Mouse (Mus musculus): ENCODE data around the gene Slc6a3. TPM values are rescaled to one million over a fixed set of nuclear protein-coding genes. Genes with fewer than 3 reads are reported as not detected.
A peak's percentile ranks its signal among the peaks of the same experiment; 100 is the strongest.

Gene Slc6a3
- total RNA-seq (2021) = under 1 TPM; 0.15 to 0.27 TPM
- long read RNA-seq = 0 reads

DNA sequence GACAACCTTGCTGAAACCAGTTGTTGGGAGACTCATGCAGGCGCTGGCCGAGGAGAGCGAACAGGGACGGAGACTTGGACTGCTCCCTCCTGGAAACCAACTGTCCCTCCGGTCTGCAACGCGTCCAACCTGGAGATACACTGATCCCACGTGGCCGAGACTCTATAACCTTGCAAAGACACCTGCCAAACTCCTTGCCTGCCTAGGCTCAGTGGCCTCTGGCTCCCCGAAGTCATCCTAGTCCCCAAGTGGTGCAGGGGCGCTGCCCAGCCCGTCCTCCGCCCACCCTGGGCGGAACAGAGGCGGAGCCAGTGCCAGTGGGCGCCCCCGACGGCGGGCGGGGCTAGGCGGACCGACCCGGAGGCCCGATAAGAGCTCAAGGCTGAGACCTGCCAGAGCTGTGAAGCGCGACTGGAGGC, at the start of gene Slc6a3:
TSS of gene Slc6a3 (plus strand) at position 345 of the 419 bp plus-strand sequence.
- DNase-seq (ENCODE audit: low spot score in 2 of 2) = no peak

GRCm38 (mm10) chr13:73488105-73488504, 48.4 kb upstream of the Slc6a3 start:
- DNase-seq (ENCODE audit: low spot score in 2 of 2) = no peak

DNA sequence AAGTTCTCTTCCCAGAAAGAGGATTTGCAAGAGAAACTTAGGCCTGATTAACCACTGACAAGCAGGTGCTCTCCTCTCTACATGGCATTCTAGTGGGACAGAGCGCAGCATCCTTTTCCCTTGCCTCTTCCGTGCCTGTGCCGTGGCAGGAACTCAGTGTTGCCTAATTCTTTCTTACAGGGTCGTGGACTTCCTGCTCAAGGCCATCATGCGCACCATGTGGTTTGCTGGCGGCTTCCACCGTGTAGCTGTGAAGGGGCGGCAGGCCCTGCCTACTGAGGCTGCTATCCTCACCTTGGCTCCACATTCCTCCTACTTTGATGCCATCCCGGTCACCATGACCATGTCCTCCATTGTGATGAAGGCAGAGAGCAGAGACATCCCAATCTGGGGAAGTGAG, 47.8 kb upstream of the Slc6a3 start:
- no peak for DNase-seq (ENCODE audit: low spot score in 2 of 2)

GRCm38 (mm10) chr13:73489986-73490385, 46.6 kb upstream of the Slc6a3 start:
- no peak for DNase-seq (ENCODE audit: low spot score in 2 of 2)

GRCm38 (mm10) chr13:73490564-73491170, 45.9 kb upstream of the Slc6a3 start:
- DNase-seq (ENCODE audit: low spot score in 2 of 2) = no peak

DNA sequence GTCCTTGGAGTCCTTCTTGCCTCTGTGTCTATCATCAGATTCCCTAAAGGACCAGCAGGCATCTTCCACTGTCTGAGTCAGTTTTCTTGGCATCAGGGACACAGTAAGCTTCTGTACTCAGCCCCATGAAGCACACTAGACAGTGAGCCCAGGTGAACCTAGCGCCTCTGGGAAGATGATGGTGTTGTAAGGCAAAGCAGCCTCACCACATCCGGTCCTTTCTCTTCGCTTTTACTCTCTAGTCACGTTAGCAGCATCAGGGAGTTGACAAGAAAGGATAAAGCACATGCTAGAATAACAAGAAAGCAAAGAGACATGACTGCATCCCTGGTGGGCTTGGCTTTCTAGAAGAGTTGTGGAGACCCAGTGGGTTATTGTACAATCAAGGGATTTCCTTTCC, 43.4 kb upstream of the Slc6a3 start:
- DNase-seq (ENCODE audit: low spot score in 2 of 2) = no peak

GRCm38 (mm10) chr13:73494528-73494927, 42.0 kb upstream of the Slc6a3 start:
- DNase-seq (ENCODE audit: low spot score in 2 of 2) = no peak

DNA sequence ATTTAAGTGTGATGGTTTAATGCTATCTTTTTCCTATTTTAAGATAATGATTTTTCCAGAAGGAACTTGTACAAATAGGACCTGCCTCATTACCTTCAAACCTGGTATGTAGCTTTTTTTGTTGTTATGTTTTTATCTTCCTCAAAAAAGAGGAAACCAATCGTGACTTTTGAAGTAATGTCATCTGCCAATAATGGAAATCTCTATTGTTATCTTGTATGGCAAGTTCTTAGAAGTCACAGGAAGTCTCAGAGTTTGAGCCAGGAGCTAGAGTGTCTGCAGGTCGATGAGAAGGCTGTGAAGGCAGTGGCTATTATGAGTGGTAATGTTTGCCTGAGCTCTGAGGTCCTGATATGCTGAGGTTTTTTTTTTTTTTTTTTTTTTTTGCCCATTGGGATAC, 40.4 kb upstream of the Slc6a3 start:
- no peak for DNase-seq (ENCODE audit: low spot score in 2 of 2)

- DNase-seq (ENCODE audit: low spot score in 2 of 2) = no peak
Observed at GRCm38 (mm10) chr13:73499893-73500604, 36.5 kb upstream of the Slc6a3 start.

DNA sequence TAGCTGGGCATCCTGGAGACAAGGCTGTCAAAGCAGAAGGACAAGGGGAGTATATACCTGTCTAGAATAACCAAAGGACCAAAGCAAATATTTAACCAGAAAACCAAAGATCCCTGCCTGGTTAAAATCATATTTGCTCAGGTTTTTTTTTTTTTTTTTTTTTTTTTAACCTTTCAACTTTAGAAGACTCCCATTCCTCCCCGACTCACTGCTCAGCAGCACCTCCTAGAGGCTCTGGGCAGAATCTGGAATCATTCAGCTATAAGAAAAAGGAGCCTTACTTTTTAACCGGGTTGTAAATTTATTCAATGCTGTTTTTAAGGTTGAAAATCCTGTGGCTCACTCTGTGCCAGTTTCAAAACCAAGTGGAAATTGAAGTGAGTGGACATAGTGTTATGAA, 33.8 kb upstream of the Slc6a3 start:
- DNase-seq (ENCODE audit: low spot score in 2 of 2) = no peak

- peak; percentile 63 to 93 for DNase-seq (ENCODE audit: low spot score in 2 of 2)
Observed at GRCm38 (mm10) chr13:73505686-73506467, 30.7 kb upstream of the Slc6a3 start.

- no peak for DNase-seq (ENCODE audit: low spot score in 2 of 2)
Observed at GRCm38 (mm10) chr13:73508817-73509550, 27.6 kb upstream of the Slc6a3 start.

GRCm38 (mm10) chr13:73509869-73510268, 26.7 kb upstream of the Slc6a3 start:
- DNase-seq (ENCODE audit: low spot score in 2 of 2) = no peak

GRCm38 (mm10) chr13:73512776-73513673, 23.5 kb upstream of the Slc6a3 start:
- DNase-seq (ENCODE audit: low spot score in 2 of 2) = peak; percentile 73 to 89

DNA sequence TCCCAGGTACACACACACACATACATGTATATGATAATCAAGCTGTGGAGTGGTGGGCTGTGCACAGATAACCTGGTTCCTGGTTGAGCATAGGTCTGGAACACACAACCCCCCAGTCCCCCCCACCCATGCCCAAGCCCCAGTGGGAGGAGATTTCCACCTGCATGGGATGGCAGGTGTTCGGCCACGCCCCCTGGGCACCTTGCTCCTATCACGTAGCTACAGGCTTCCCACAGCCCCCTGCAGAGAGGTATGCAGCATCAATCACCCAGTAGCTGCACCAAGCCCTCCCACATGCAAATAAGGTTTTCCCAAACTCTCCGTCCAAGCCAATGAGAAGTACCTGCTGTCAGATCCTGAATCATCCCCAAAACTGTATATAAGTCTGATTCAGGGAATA, 19.7 kb upstream of the Slc6a3 start:
- no peak for DNase-seq (ENCODE audit: low spot score in 2 of 2)

DNA sequence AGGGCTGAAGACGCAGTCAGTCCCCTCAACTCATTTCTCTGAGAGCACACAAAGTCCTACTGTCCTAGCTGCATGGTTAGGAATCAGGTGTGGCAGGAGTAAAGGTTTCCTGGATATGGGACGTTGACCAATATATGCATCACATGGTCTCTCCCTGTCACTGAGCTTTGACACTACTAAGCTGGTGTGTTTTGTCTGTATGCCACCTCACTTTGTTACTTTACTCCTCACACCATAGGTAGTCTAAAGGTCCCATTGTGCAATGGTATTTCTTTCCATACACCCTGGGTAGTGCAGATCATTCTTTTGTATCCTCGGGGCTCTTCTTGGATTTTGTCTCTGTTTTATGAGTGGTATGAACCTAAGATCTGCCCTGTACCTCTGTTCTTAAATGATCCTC, 2.8 kb upstream of the Slc6a3 start:
- no peak for DNase-seq (ENCODE audit: low spot score in 2 of 2)

DNA sequence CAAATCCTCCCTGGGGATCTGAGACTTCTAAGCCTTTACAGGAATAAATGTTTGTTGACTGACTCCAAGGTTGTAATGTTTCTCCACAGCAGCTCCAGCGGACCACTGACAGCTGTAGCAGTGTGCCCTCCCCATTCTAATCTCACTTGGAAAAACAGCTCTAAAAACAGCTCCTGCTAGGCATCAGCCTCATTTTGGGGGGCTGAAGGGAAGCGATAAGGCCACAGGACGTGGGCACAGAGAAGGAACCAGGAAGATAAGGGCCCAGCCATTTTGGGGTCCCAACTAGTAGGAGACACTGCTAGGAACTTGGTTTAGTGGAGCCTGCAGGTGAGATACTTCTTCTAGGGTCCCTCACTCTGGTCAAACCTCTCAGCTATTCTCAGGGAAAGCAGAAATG, 1.3 kb upstream of the Slc6a3 start:
- no peak for DNase-seq (ENCODE audit: low spot score in 2 of 2)

DNA sequence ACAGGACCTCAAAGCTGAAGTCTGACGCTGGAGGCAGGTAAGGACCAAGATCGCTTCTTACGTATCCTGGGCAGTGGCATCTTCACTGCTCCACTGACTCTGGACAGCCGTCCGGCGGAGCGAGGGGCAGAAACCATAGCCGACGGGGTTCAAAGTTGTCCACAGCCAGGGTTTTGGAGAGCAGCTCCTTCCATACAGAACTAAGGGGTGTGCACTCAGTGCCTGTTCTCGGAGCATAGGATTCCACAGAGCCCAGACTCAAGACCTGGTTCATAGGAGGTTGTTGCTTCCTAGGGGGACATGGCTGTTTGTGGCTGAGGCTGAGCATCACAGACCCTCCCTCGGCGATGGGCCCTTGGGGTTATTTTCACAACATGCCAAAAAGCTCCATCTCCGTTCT, 277 bp downstream of the Slc6a3 start:
- DNase-seq (ENCODE audit: low spot score in 2 of 2) = no peak

GRCm38 (mm10) chr13:73564201-73564600, 27.7 kb downstream of the Slc6a3 start:
- no peak for DNase-seq (ENCODE audit: low spot score in 2 of 2)

GRCm38 (mm10) chr13:73575051-73575450, 38.5 kb downstream of the Slc6a3 start:
- no peak for DNase-seq (ENCODE audit: low spot score in 2 of 2)

Measured in layer of hippocampus, adult 18-20 months (tissue).